Comparison of ENCODE assay signal across 27 mouse cellular contexts in genomic region chr7:107496923-107497322, GRCm38 (mm10).
A peak's percentile ranks its signal among the peaks of the same experiment; 100 is the strongest.
DNase-seq lines count a peak whose midpoint lies in the region; ATAC-seq lines count a peak whose summit lies in the region.
"Had no signal": no experiment of that assay in that cellular context is flagged by ENCODE, and none has a peak within 500 bp of the region (broad histone marks: within the 10 kb centered on the region; RNA-seq: fewer than 3 reads in every experiment).

No protein-coding gene starts in this region.

- no peaks in the 10 kb centered on the region for H3K27me3 ChIP-seq in forebrain, embryonic 15.5 days
- no peaks in the 10 kb centered on the region for H3K27me3 ChIP-seq in forebrain, embryonic 10.5 days (ENCODE audit: poor library complexity, severe bottlenecking)
- H3K27me3 ChIP-seq in neural tube, embryonic 14.5 days (ENCODE audit: control insufficient read depth, insufficient read depth, low read length) = no peaks in the 10 kb centered on the region
- H3K27me3 ChIP-seq: embryonic facial prominence, embryonic 12.5 days; liver, embryonic 15.5 days; lung, embryonic 15.5 days; neural tube, embryonic 12.5 days had no signal

- peak; percentile 62; the same call in 1 of the 2 replicates for ATAC-seq in forebrain, embryonic 15.5 days (replicated peaks)
- ATAC-seq in neural tube, embryonic 14.5 days (ENCODE audit: low read depth) = peak; percentile 28; the same call in 1 of the 2 replicates
- ATAC-seq: CD4-positive, CD25-positive, alpha-beta regulatory T cell, adult 4 months; inflammation-experienced regulatory T-cells, adult 6 months had no signal

- H3K4me3 ChIP-seq in forebrain, embryonic 15.5 days = no peak overlapping the region
- no peak overlapping the region for H3K4me3 ChIP-seq in forebrain, embryonic 10.5 days
- no peak overlapping the region for H3K4me3 ChIP-seq in neural tube, embryonic 14.5 days (ENCODE audit: low read depth, low read length)
- H3K4me3 ChIP-seq: embryonic facial prominence, embryonic 12.5 days; erythroblast, embryonic 14.5 days; gastrocnemius, adult 2 months; heart, embryonic 10.5 days; limb, embryonic 10.5 days; liver, embryonic 15.5 days; lung, embryonic 15.5 days; neural tube, embryonic 12.5 days had no signal

- DNase-seq in forebrain, embryonic 10.5 days (ENCODE audit: extremely low spot score, low spot score) = no peak
- DNase-seq in heart, adult 11 months = peak; percentile 50
- no peak for DNase-seq in heart, adult 9 months (ENCODE audit: low spot score in 2 of 2)
- no peak for DNase-seq in neural tube, embryonic 10.5 days (ENCODE audit: extremely low spot score, low spot score)
- DNase-seq in lung, postnatal 4 days = no peak
- DNase-seq: adrenal gland, postnatal 36 days; cerebellum, adult 11-12 months; gastrocnemius, adult 2 months; heart, postnatal 4 days; kidney, adult 18-20 months; kidney, postnatal 4 days; liver; lung, postnatal 36 days; midbrain, embryonic 14.5 days; retina, postnatal 1 day had no signal

- no peaks in the 10 kb centered on the region for H3K9me3 ChIP-seq in forebrain, embryonic 15.5 days
- H3K9me3 ChIP-seq in forebrain, embryonic 10.5 days = no peaks in the 10 kb centered on the region
- no peaks in the 10 kb centered on the region for H3K9me3 ChIP-seq in neural tube, embryonic 14.5 days (ENCODE audit: control insufficient read depth, low read length)
- H3K9me3 ChIP-seq: embryonic facial prominence, embryonic 12.5 days; heart, embryonic 10.5 days; limb, embryonic 10.5 days; liver, embryonic 15.5 days; lung, embryonic 15.5 days; neural tube, embryonic 12.5 days had no signal

- H3K4me1 ChIP-seq in forebrain, embryonic 15.5 days = no peaks in the 10 kb centered on the region
- H3K4me1 ChIP-seq in forebrain, embryonic 10.5 days = no peaks in the 10 kb centered on the region; the same call in 1 of the 2 replicates
- H3K4me1 ChIP-seq in neural tube, embryonic 14.5 days (ENCODE audit: control insufficient read depth, insufficient read depth, low read length) = no peaks in the 10 kb centered on the region
- H3K4me1 ChIP-seq: embryonic facial prominence, embryonic 12.5 days; limb, embryonic 10.5 days; liver, embryonic 15.5 days; lung, embryonic 15.5 days; neural tube, embryonic 12.5 days had no signal

- H3K36me3 ChIP-seq in forebrain, embryonic 15.5 days = no peaks in the 10 kb centered on the region
- H3K36me3 ChIP-seq in forebrain, embryonic 10.5 days (replicated peaks) = no peaks in the 10 kb centered on the region
- no peaks in the 10 kb centered on the region for H3K36me3 ChIP-seq in neural tube, embryonic 14.5 days (ENCODE audit: control insufficient read depth, insufficient read depth, low read length)
- H3K36me3 ChIP-seq: embryonic facial prominence, embryonic 12.5 days; heart, embryonic 10.5 days; limb, embryonic 10.5 days; liver, embryonic 15.5 days; lung, embryonic 15.5 days; neural tube, embryonic 12.5 days had no signal

- H3K27ac ChIP-seq in forebrain, embryonic 15.5 days (replicated peaks) = no peak overlapping the region
- no peak overlapping the region for H3K27ac ChIP-seq in forebrain, embryonic 10.5 days
- H3K27ac ChIP-seq in neural tube, embryonic 14.5 days (ENCODE audit: low read depth, low read length) = no peak overlapping the region
- H3K27ac ChIP-seq: embryonic facial prominence, embryonic 12.5 days; gastrocnemius, adult 2 months; heart, embryonic 10.5 days; hindbrain, embryonic 14.5 days; limb, embryonic 10.5 days; liver, embryonic 15.5 days; lung, embryonic 15.5 days; neural tube, embryonic 12.5 days had no signal

- 58% methylated on average over 7 of the region's 7 CpGs for WGBS in forebrain, embryonic 15.5 days
- WGBS in forebrain, embryonic 10.5 days = 82% methylated on average over 7 of the region's 7 CpGs
- 73% methylated on average over 7 of the region's 7 CpGs for WGBS in neural tube, embryonic 14.5 days

- no peak overlapping the region for H3K4me2 ChIP-seq in forebrain, embryonic 15.5 days (replicated peaks)
- no peak overlapping the region for H3K4me2 ChIP-seq in neural tube, embryonic 14.5 days (ENCODE audit: low read depth, low read length)
- H3K4me2 ChIP-seq: embryonic facial prominence, embryonic 12.5 days; hindbrain, embryonic 14.5 days; liver, embryonic 15.5 days; lung, embryonic 15.5 days; neural tube, embryonic 12.5 days had no signal

- H3K9ac ChIP-seq in forebrain, embryonic 15.5 days (replicated peaks) = no peak overlapping the region
- no peak overlapping the region for H3K9ac ChIP-seq in neural tube, embryonic 14.5 days (replicated peaks; ENCODE audit: low read depth, low read length)
- H3K9ac ChIP-seq: embryonic facial prominence, embryonic 12.5 days; hindbrain, embryonic 14.5 days; liver, embryonic 15.5 days; lung, embryonic 15.5 days; neural tube, embryonic 12.5 days had no signal
